Mouse (Mus musculus): ENCODE data around the gene Mri1. TPM values are rescaled to one million over a fixed set of nuclear protein-coding genes. Genes with fewer than 3 reads are reported as not detected.
A peak's percentile ranks its signal among the peaks of the same experiment; 100 is the strongest.

The Mri1 gene
- polyA plus RNA-seq, 1 experiment from 2014 or later = 72.8 TPM

DNA sequence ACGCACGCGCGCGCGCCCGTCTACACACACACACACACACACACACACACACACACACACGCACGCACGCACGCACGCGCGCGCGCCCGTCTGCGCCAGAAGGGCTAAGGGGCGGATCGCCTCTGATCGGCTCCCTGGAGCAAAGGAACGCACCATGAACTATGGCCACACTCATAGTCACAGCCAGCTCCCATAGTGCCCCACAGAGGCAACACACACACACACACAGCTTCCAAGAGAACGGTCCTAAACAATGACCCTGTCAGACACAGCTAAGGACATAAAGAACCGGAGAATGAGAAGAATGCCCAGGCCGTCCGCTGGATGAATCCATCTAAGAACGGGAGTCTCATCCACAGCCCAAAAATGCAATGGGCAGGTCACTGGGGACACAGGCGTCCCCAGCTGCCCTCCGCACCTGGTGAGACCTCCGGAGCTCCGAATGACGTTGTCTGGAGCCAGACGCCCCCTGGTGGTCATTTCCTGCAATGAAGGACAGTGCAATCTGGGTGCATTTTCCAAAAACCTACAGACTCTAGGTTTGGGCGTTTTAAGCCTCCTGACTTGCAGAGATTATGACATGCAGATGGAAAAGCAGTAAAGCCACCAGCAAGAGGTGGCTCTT is 46.8 kb downstream of the Mri1 start:
- Histone ChIP-seq H3K4me2 (no peak overlapping the region), H3K9me3 (ENCODE audit: low read depth, low read length) (no peaks in the 10 kb centered on the region), H3K4me3 (ENCODE audit: low read depth, low read length) (no peak overlapping the region), H3K27me3 (ENCODE audit: insufficient read depth, low read length) (no peaks in the 10 kb centered on the region), H3K9ac (no peak overlapping the region), H3K36me3 (ENCODE audit: insufficient read depth) (peaks cover 82% of the 10 kb centered on the region), H3K27ac (ENCODE audit: low read depth) (no peak overlapping the region), H3K4me1 (ENCODE audit: insufficient read depth) (no peaks in the 10 kb centered on the region)
- DNase-seq (peak; percentile 93), ATAC-seq (ENCODE audit: insufficient read depth) (peak; percentile 45; the same call in 1 of the 2 replicates)
- peak; percentile 94 for TF ChIP-seq CTCF (IDR thresholded peaks at IDR 0.05; ENCODE audit: low read depth)
- WGBS = 54% methylated on average over 34 of the region's 34 CpGs

DNA sequence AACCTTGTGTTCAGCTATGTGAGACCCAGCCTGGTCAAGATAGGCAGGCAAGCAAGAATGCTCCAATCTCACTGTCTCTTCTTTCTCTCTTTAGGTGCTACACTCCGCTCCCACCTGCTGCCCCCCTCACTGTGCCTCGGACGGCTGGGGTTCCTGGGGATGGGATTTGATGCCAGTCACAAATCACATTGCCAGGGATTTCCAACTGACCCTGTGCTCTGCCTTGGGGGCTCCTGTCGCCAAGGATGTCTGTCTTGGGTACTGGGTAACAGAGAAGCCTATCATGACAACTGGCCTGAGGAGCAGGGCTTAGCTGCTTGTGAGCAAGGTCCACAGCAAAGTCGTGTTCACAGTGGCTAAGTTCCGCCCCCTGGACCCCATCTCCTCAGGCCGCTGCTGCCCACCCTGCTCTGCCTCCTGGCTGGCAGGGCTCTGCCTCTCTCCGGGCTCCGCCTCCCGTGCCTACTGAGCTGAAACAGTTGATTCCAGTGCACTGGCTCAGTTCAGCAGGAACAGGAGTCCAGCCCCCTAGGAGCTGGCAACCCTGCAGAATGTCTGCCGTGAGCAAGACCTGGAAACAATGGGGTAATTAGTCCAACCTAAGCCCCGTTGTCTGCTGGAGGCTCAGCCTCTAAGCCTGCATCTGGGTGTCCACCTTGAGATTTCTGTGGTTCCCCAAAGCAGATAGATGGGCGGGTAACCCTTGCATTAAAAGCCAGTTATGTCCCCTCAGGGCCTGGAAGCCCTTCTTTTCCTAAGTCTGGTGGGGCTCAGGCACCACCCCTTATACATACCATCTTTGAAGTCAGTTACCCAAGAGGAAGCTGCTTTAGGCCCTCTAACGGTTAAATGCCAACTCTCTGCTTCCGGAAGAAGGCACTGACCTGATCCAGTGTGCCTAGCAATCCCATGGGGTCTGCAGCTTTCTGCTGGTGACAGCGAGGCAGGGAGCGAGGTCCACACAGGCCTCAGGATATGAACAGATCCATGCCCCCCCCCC is 48.4 kb downstream of the Mri1 start:
- Histone ChIP-seq H3K27ac (ENCODE audit: low read depth) (peak overlapping the region; percentile 73; the same call in 1 of the 2 replicates), H3K4me3 (ENCODE audit: low read depth, low read length) (no peak overlapping the region), H3K9ac (no peak overlapping the region), H3K36me3 (ENCODE audit: insufficient read depth) (peaks cover 74% of the 10 kb centered on the region), H3K4me1 (ENCODE audit: insufficient read depth) (0 out of 2 replicates have a peak, but pooled peaks cover 7% of the 10 kb centered on the region), H3K27me3 (ENCODE audit: insufficient read depth, low read length) (no peaks in the 10 kb centered on the region), H3K4me2 (no peak overlapping the region), H3K9me3 (ENCODE audit: low read depth, low read length) (no peaks in the 10 kb centered on the region)
- no peak for TF ChIP-seq CTCF (IDR thresholded peaks at IDR 0.05; ENCODE audit: low read depth)
- 68% methylated on average over 17 of the region's 17 CpGs for WGBS
- no peak for ATAC-seq (ENCODE audit: insufficient read depth)
- DNase-seq = no peak

DNA sequence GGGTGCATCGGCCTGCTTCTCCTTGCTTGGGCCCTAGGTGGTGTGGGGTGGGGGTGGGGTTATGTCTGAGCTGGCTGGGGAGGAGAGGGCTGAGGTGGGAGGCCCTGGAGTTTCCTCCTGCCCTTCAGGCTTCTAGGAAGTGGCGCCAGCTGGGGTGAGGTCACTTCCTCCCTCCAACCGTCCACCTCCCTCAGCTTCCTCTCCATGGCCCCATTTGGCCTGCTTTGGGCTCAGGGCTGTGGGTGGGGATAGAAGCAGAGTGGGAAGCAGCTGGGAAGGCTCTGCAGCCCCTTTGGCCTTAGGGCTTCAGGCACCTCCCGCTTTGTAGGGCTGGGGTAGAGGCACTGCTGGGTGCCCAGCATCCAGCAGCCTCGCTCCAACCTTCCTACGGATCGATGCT is 49.3 kb downstream of the Mri1 start:
- no peak overlapping the region for H3K4me3 ChIP-seq (ENCODE audit: low read depth, low read length)
- H3K27ac ChIP-seq (ENCODE audit: low read depth) = peak overlapping the region; percentile 73; the same call in 1 of the 2 replicates
- H3K9me3 ChIP-seq (ENCODE audit: low read depth, low read length) = no peaks in the 10 kb centered on the region
- WGBS = 44% methylated on average over 7 of the region's 7 CpGs
- TF ChIP-seq CTCF (IDR thresholded peaks at IDR 0.05; ENCODE audit: low read depth) = no peak
- H3K4me2 ChIP-seq = no peak overlapping the region
- no peak overlapping the region for H3K9ac ChIP-seq
- peaks cover 10% of the 10 kb centered on the region; the same call in 1 of the 2 replicates for H3K4me1 ChIP-seq (ENCODE audit: insufficient read depth)
- DNase-seq (peak; percentile 64), ATAC-seq (ENCODE audit: insufficient read depth) (no peak)
- H3K27me3 ChIP-seq (ENCODE audit: insufficient read depth, low read length) = no peaks in the 10 kb centered on the region
- H3K36me3 ChIP-seq (ENCODE audit: insufficient read depth) = peaks cover 65% of the 10 kb centered on the region

DNA sequence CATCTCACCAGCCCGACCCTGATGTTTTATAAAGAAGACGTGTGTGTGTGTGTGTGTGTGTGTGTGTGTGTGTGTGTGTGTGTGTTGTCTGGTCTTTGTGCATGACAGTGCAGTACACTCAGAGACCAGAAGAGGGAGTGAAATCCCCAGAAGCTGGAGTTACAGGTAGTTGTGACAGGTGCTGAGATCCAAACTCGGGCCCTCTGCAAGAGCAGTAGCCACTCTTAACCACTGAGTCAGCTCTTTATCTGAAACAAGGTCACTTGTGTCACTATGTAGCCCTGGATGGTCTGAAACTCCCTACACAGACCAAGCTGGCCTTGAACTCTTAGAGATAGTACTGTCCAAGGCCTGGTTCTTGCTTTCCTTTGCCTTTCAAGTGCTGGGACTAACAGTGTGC is 50.5 kb downstream of the Mri1 start:
- TF ChIP-seq CTCF (IDR thresholded peaks at IDR 0.05; ENCODE audit: low read depth) = peak; percentile 23; the same call in 1 of the 2 replicates
- Histone ChIP-seq H3K4me3 (ENCODE audit: low read depth, low read length) (no peak overlapping the region), H3K9ac (no peak overlapping the region), H3K27me3 (ENCODE audit: insufficient read depth, low read length) (no peaks in the 10 kb centered on the region), H3K36me3 (ENCODE audit: insufficient read depth) (peaks cover 54% of the 10 kb centered on the region), H3K9me3 (ENCODE audit: low read depth, low read length) (no peaks in the 10 kb centered on the region), H3K4me1 (ENCODE audit: insufficient read depth) (peaks cover 17% of the 10 kb centered on the region; the same call in 1 of the 2 replicates), H3K4me2 (no peak overlapping the region), H3K27ac (ENCODE audit: low read depth) (no peak overlapping the region)
- 95% methylated on average over 3 of the region's 3 CpGs for WGBS
- ATAC-seq (ENCODE audit: insufficient read depth) (no peak), DNase-seq (no peak)

DNA sequence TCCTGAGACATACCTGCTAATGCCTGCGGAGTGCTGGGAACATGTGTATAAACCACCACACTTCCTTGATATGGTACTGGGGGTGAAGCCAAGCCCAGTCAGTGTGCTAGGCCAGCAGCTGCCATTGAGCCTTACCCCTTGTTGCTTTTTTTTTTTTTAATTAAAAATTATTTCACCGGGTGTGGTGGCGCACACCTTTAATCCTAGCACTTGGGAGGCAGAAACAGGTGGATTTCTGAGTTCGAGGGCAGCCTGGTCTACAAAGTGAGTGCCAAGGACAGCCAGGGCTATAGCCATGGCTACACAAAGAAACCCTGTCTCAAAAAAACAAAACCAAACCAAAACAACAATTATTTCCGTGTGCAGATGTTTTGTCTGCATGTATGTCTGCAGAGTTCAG is 52.1 kb downstream of the Mri1 start:
- Histone ChIP-seq H3K27me3 (ENCODE audit: insufficient read depth, low read length) (no peaks in the 10 kb centered on the region), H3K36me3 (ENCODE audit: insufficient read depth) (peaks cover 40% of the 10 kb centered on the region), H3K27ac (ENCODE audit: low read depth) (no peak overlapping the region), H3K9ac (no peak overlapping the region), H3K4me3 (ENCODE audit: low read depth, low read length) (no peak overlapping the region), H3K9me3 (ENCODE audit: low read depth, low read length) (no peaks in the 10 kb centered on the region), H3K4me1 (ENCODE audit: insufficient read depth) (peaks cover 27% of the 10 kb centered on the region), H3K4me2 (no peak overlapping the region)
- ATAC-seq (ENCODE audit: insufficient read depth) = no peak
- TF ChIP-seq CTCF (IDR thresholded peaks at IDR 0.05; ENCODE audit: low read depth) = no peak
- WGBS = 84% methylated on average over 5 of the region's 5 CpGs
- DNase-seq = no peak

DNA sequence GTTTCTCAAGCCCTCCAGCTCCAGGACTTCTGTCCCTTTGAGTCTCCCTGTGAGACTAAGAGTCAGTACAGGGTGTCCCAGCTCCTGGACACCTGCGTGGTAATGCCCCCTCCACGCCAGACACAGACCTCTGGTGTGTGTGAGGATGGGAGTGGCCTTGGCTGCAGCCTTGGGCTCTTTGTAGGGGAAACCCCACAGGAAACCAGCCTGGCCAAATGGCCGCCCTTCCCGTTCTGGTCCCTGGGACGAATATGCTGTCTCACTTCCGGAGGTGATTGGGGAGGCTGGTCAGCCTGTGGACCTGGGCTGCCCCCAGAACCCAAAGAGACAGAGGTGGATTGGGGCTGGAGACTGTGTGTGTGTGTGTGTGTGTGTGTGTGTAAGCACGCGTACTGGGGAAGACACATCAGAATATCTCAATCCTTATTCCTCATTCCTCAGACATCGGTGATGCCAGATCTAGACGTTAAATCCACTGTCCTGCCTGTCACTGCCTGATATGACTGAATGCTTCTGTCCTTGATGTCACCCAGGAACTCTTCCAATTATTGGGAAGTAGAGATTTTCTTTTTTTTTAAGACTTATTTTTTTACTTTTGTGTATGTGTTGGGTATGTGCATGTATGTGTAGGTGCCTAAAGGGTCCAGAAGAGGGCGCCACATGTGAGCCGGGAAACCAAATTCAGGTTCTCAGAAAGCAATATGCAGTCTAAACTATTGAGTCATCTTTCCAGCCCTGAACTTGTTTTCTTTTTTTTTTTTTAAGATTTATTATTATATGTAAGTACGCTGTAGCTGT is 53.0 kb downstream of the Mri1 start:
- peak overlapping the region; percentile 77 for H3K4me3 ChIP-seq (ENCODE audit: low read depth, low read length)
- WGBS = 39% methylated on average over 13 of the region's 13 CpGs
- H3K9me3 ChIP-seq (ENCODE audit: low read depth, low read length) = no peaks in the 10 kb centered on the region
- peaks cover 31% of the 10 kb centered on the region for H3K36me3 ChIP-seq (ENCODE audit: insufficient read depth)
- peak; percentile 25 for ATAC-seq (ENCODE audit: insufficient read depth)
- peaks cover 36% of the 10 kb centered on the region for H3K4me1 ChIP-seq (ENCODE audit: insufficient read depth)
- DNase-seq = peak; percentile 73
- peak overlapping the region; percentile 98 for H3K27ac ChIP-seq (ENCODE audit: low read depth)
- peak overlapping the region; percentile 72 for H3K9ac ChIP-seq
- H3K4me2 ChIP-seq = peak overlapping the region; percentile 94
- TF ChIP-seq CTCF (IDR thresholded peaks at IDR 0.05; ENCODE audit: low read depth) = peak; percentile 44
- H3K27me3 ChIP-seq (ENCODE audit: insufficient read depth, low read length) = no peaks in the 10 kb centered on the region

All from lung, embryonic 14.5 days (tissue).